Mouse (Mus musculus) testis, postnatal 14 days (tissue): ENCODE data around the gene Nudcd3.

ENCODE experiments used
- DNase-seq: peaks from one replicate; pipeline ENCODE4 v3.0.0; 2021; ENCODE audit warnings: low spot score

The Nudcd3 gene

GRCm38 (mm10) chr11:6200087-6200569, at the start of gene Nudcd3:
TSS of gene Nudcd3 (minus strand) at chr11:6200415.
- peak; percentile 90 for DNase-seq

GRCm38 (mm10) chr11:6244707-6245106, 44.5 kb upstream of the Nudcd3 start:
- no peak for DNase-seq

- no peak for DNase-seq
Observed at GRCm38 (mm10) chr11:6233025-6233424, 32.8 kb upstream of the Nudcd3 start.

- DNase-seq = no peak
Observed at GRCm38 (mm10) chr11:6230012-6230411, 29.8 kb upstream of the Nudcd3 start, which contains the start of gene Npc1l1. TSS of gene Npc1l1 (minus strand) at chr11:6230143.

- no peak for DNase-seq
Observed at GRCm38 (mm10) chr11:6224541-6225229, 24.5 kb upstream of the Nudcd3 start.

- no peak for DNase-seq
Observed at GRCm38 (mm10) chr11:6222187-6222586, 22.0 kb upstream of the Nudcd3 start.

GRCm38 (mm10) chr11:6219967-6220366, 19.8 kb upstream of the Nudcd3 start:
- no peak for DNase-seq

- no peak for DNase-seq
Observed at GRCm38 (mm10) chr11:6218189-6218896, 18.1 kb upstream of the Nudcd3 start.

- DNase-seq = no peak
Observed at GRCm38 (mm10) chr11:6216834-6217233, 16.6 kb upstream of the Nudcd3 start.

- DNase-seq = no peak
Observed at GRCm38 (mm10) chr11:6208158-6208557, 7.9 kb upstream of the Nudcd3 start.

- DNase-seq = no peak
Observed at GRCm38 (mm10) chr11:6207090-6207489, 6.9 kb upstream of the Nudcd3 start.

GRCm38 (mm10) chr11:6200570-6200969, 355 bp upstream of the Nudcd3 start:
- DNase-seq = no peak

GRCm38 (mm10) chr11:6199410-6200086, 667 bp downstream of the Nudcd3 start, which contains the start of gene A730071L15Rik:
TSS of gene A730071L15Rik (plus strand) at chr11:6200029.
- no peak for DNase-seq

GRCm38 (mm10) chr11:6198449-6198848, 1.8 kb downstream of the Nudcd3 start:
- no peak for DNase-seq

- DNase-seq = no peak
Observed at GRCm38 (mm10) chr11:6196780-6197179, 3.4 kb downstream of the Nudcd3 start.

- peak; percentile 57 for DNase-seq
Observed at GRCm38 (mm10) chr11:6187878-6188277, 12.3 kb downstream of the Nudcd3 start.

- DNase-seq = no peak
Observed at GRCm38 (mm10) chr11:6187399-6187798, 12.8 kb downstream of the Nudcd3 start.

- DNase-seq = no peak
Observed at GRCm38 (mm10) chr11:6184202-6184935, 15.8 kb downstream of the Nudcd3 start.

GRCm38 (mm10) chr11:6183246-6183645, 17.0 kb downstream of the Nudcd3 start:
- DNase-seq = no peak

GRCm38 (mm10) chr11:6180811-6181399, 19.3 kb downstream of the Nudcd3 start:
- DNase-seq = no peak

GRCm38 (mm10) chr11:6179194-6179593, 21.0 kb downstream of the Nudcd3 start:
- peak; percentile 28 for DNase-seq
